Mouse (Mus musculus) limb, embryonic 15.5 days (tissue): ENCODE measurements around the gene 1700022I11Rik. TPM values are rescaled to one million over a fixed set of nuclear protein-coding genes. Genes with fewer than 3 reads are reported as not detected.

ENCODE experiments used
- ATAC-seq: fragments of 200-750 bp; cut with Nextera tagmentation; 2 replicates; pipeline ENCODE4 v1.8.0; 2017; ENCODE audit warnings: low read depth, moderate TSS enrichment; ENCODE audit not compliant: insufficient number of reproducible peaks, low FRiP score, low TSS enrichment
- H3K27ac ChIP-seq: fragments of 300-500 bp; sonication (generic); 2 replicates; pipeline ENCODE4 v1.5.1; 2015; ENCODE audit warnings: moderate library complexity, mild to moderate bottlenecking, inconsistent platforms
- H3K27me3 ChIP-seq: fragments of 300-500 bp; sonication (generic); 2 replicates; pipeline ENCODE4 v1.6.1; 2015; ENCODE audit warnings: inconsistent platforms
- H3K36me3 ChIP-seq: fragments of 300-500 bp; sonication (generic); 2 replicates; pipeline ENCODE4 v1.6.1; 2015; ENCODE audit warnings: inconsistent platforms
- H3K4me1 ChIP-seq: fragments of 300-500 bp; sonication (generic); 2 replicates; pipeline ENCODE4 v1.6.1; 2015; ENCODE audit warnings: inconsistent platforms
- H3K4me2 ChIP-seq: fragments of 300-500 bp; sonication (generic); 2 replicates; pipeline ENCODE4 v1.6.1; 2015; ENCODE audit warnings: mild to moderate bottlenecking, inconsistent platforms
- H3K4me3 ChIP-seq: fragments of 300-500 bp; sonication (generic); 2 replicates; pipeline ENCODE4 v1.5.1; 2015; ENCODE audit warnings: mild to moderate bottlenecking, inconsistent platforms
- H3K9ac ChIP-seq: fragments of 300-500 bp; sonication (generic); 2 replicates; pipeline ENCODE4 v1.6.1; 2015; ENCODE audit warnings: inconsistent platforms
- H3K9me3 ChIP-seq: fragments of 300-500 bp; sonication (generic); 2 replicates; pipeline ENCODE4 v1.6.1; 2016; ENCODE audit warnings: inconsistent platforms
- WGBS: fragments of 180-500 bp; shearing (Covaris S2); methylation state at CpG from one replicate; pipeline ENCODE4 v1.1.7; 2015; 5-methylcytosine and 5-hydroxymethylcytosine counted together
- polyA plus RNA-seq: library from polyadenylated mRNA; unstranded; fragments of >200 nt; fragmentation: Nextera tagmentation; extraction: Ambion mirVana; gene quantifications from 2 replicates; pipeline ENCODE4 v1.2.1, GENCODE M21; 2015

Gene 1700022I11Rik
- polyA plus RNA-seq, 1 experiment from 2014 or later: 0.42 TPM

DNA sequence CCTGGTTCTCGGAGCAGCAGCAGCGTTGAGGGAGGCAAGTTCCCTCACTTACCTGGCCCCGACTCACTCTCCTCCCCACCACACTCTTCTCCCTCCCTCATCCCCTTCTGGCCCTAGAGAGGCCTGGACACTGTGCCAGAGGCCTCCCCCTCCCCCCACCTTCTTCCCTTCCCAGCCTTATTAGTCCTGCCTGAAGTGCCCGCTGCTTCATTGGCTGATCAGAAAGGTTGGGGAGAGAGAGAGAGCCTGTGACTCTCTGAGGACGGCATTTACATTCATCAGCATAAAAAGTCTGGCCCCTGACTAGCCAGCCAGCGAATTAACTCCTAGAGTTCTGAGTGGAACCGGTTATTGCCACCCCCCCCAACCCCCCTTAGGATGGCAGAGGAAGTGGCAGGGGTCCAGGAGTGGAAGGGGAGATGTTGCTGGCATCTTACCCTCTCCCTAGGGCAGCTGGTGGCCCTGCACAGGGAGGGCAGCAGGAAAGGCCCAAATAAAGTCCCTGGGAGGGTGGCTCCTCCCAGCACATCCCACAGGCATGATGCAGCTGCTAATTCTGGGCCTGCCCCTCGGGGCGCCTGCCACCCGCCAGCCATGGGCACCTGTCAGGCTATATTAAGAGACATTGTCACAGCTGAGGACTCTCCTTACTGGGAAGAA is 15.8 kb upstream of the 1700022I11Rik start:
- Histone ChIP-seq H3K9me3 (no peaks in the 10 kb centered on the region), H3K4me3 (no peak overlapping the region), H3K27ac (peak overlapping the region; percentile 40), H3K4me1 (peaks cover 35% of the 10 kb centered on the region), H3K27me3 (no peaks in the 10 kb centered on the region), H3K36me3 (peaks cover 21% of the 10 kb centered on the region), H3K9ac (no peak overlapping the region), H3K4me2 (no peak overlapping the region)
- 21% methylated on average over 10 of the region's 10 CpGs for WGBS
- ATAC-seq: no peak

DNA sequence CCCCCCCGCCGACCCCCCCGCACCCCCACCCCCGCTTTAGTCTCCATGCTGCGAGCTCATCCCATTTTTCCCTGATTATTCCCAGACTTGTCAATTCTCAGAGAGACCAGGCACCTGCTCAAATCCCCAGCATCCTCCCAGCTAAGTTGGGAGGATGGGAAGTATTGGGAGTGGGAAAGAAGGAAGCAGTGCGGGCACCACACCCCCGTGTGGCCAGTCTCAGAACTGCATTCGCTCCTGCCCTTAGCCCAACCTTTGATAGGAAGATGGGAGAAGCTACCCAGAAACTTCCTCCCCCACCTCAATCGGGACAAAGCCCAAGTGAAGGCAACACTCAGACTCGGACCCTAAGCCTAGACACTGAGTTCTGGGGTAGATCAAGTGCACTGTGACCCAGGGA is 15.1 kb upstream of the 1700022I11Rik start:
- H3K27ac ChIP-seq: no peak overlapping the region
- H3K9me3 ChIP-seq: no peaks in the 10 kb centered on the region
- ATAC-seq: no peak
- no peak overlapping the region for H3K4me3 ChIP-seq
- no peak overlapping the region for H3K4me2 ChIP-seq
- H3K36me3 ChIP-seq: peaks cover 21% of the 10 kb centered on the region
- no peaks in the 10 kb centered on the region for H3K27me3 ChIP-seq
- H3K9ac ChIP-seq: no peak overlapping the region
- WGBS: 6% methylated on average over 10 of the region's 10 CpGs
- H3K4me1 ChIP-seq: peaks cover 31% of the 10 kb centered on the region

DNA sequence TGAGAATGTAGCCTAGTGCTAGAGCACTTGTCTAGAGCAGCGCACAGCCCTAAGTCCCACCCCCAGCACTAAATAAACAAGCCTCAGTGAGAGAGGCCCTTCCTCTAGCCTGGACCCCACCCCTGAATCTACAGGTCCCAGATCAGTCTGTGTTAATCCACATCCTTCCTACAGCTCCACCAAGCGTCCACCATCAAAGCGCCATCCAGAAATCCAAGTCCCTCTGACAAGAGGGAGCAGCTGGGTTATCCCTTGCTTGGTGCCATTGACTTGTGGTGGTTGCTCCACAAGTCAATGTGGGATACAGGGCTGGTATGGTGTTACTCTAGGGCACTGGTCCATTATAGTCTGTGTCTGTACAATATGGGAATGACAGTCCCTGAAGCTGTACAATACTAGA is 14.2 kb upstream of the 1700022I11Rik start:
- no peak overlapping the region for H3K4me2 ChIP-seq
- H3K9me3 ChIP-seq: no peaks in the 10 kb centered on the region
- no peak overlapping the region for H3K27ac ChIP-seq
- WGBS: 90% methylated on average over 3 of the region's 3 CpGs
- H3K36me3 ChIP-seq: peaks cover 21% of the 10 kb centered on the region
- no peak for ATAC-seq
- no peak overlapping the region for H3K9ac ChIP-seq
- peaks cover 27% of the 10 kb centered on the region for H3K4me1 ChIP-seq
- H3K4me3 ChIP-seq: no peak overlapping the region
- H3K27me3 ChIP-seq: no peaks in the 10 kb centered on the region

DNA sequence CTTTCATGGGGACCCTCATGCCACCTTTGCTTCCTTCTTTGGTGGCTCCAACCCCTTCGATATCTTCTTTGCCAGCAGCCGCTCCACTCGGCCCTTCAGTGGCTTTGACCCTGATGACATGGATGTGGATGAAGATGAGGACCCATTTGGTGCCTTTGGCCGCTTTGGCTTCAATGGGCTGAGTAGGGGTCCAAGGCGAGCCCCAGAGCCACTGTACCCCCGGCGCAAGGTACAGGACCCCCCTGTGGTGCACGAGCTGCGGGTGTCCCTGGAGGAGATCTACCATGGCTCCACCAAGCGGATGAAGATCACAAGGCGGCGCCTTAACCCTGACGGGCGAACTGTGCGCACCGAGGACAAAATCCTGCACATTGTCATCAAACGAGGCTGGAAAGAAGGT is 12.8 kb upstream of the 1700022I11Rik start:
- Histone ChIP-seq H3K9me3 (no peaks in the 10 kb centered on the region), H3K27ac (no peak overlapping the region), H3K27me3 (no peaks in the 10 kb centered on the region), H3K4me3 (no peak overlapping the region), H3K4me1 (peaks cover 16% of the 10 kb centered on the region), H3K36me3 (peaks cover 21% of the 10 kb centered on the region), H3K9ac (no peak overlapping the region), H3K4me2 (no peak overlapping the region)
- ATAC-seq: no peak
- 92% methylated on average over 17 of the region's 17 CpGs for WGBS

DNA sequence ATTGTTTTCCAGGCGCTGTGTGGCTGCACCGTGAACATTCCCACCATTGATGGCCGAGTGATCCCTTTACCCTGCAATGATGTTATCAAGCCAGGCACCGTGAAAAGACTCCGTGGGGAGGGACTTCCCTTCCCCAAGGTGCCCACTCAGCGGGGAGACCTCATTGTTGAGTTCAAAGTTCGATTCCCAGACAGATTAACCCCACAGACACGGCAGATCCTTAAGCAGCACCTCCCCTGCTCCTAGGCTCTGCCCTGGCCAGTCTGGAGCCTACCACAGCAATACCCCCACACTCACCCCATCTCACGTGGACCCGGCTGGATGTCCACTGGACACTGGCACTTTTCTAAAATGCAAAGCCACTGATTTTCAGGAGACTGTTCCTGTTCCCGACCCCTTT is 12.1 kb upstream of the 1700022I11Rik start:
- ATAC-seq: no peak
- Histone ChIP-seq H3K27me3 (no peaks in the 10 kb centered on the region), H3K4me1 (peaks cover 9% of the 10 kb centered on the region; the same call in 1 of the 2 replicates), H3K9ac (no peak overlapping the region), H3K4me3 (no peak overlapping the region), H3K9me3 (no peaks in the 10 kb centered on the region), H3K36me3 (peaks cover 21% of the 10 kb centered on the region), H3K4me2 (no peak overlapping the region), H3K27ac (no peak overlapping the region)
- WGBS: 89% methylated on average over 11 of the region's 11 CpGs

DNA sequence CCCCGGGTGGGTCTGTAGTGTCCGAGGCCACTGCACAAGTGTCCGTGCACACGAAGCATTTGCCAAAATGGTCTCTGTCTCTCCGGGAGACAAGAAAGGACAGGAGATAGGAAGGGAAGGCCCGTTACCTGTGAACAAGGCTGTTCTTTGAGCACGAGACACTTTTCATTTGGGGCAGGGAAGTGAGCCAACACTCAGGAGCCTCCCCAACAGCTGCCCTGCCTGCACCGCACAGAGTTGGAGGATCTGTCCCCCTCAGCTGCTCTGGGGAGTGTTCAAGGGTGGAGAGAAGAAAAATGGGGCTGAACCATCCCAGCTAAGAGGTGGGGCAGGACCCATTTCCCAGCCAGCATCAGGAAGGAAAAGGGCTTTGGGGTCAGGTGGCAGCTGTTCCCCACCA is 11.4 kb upstream of the 1700022I11Rik start:
- 87% methylated on average over 8 of the region's 8 CpGs for WGBS
- Histone ChIP-seq H3K27me3 (no peaks in the 10 kb centered on the region), H3K4me1 (peaks cover 9% of the 10 kb centered on the region; the same call in 1 of the 2 replicates), H3K4me3 (no peak overlapping the region), H3K36me3 (peaks cover 21% of the 10 kb centered on the region), H3K27ac (no peak overlapping the region), H3K9ac (no peak overlapping the region), H3K9me3 (no peaks in the 10 kb centered on the region), H3K4me2 (no peak overlapping the region)
- no peak for ATAC-seq

DNA sequence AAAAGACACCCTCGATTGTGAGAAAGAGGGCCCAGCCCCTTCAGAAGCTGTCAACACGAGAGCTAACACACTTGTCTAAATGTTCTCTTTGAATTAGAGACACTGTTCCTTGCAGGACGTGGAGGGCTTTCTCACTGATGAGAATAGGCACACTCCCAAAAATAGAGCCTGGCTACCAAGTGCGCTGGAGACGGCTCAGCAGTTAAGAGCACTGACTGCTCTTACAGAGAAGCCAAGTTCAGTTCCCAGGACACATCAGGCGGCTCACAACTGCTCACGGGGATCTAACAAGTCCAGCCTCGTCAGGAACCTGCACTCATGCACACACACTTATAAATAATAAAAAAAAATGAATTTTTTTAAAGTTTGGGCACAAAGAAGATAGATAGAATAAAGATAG is 10.5 kb upstream of the 1700022I11Rik start:
- H3K4me2 ChIP-seq: no peak overlapping the region
- H3K36me3 ChIP-seq: peaks cover 21% of the 10 kb centered on the region
- no peak for ATAC-seq
- H3K4me3 ChIP-seq: no peak overlapping the region
- WGBS: 64% methylated on average over 8 of the region's 8 CpGs
- H3K9ac ChIP-seq: no peak overlapping the region
- 0 out of 2 replicates have a peak, but pooled peaks cover under 1% of the 10 kb centered on the region for H3K4me1 ChIP-seq
- no peak overlapping the region for H3K27ac ChIP-seq
- H3K27me3 ChIP-seq: no peaks in the 10 kb centered on the region
- H3K9me3 ChIP-seq: no peaks in the 10 kb centered on the region

DNA sequence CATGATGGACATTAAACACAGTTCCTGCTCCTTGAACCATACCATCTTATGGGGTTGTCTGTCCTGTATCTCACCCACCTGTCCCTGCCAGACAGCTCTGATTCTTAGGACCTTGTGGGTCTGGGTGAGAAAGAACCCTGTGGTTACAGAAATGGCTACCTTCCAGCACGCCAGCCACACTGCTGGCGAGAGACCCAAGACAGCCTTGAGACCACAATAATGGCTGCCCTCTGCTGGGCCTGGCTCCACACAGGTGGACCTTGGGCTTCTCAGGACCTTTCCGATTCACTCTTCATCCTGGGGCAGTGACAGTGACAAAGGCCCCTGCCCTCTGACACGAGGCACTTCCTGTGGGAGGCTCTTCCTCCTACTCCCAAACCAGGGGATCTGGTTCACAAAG is 10.0 kb upstream of the 1700022I11Rik start:
- no peaks in the 10 kb centered on the region for H3K9me3 ChIP-seq
- H3K27ac ChIP-seq: no peak overlapping the region
- no peak overlapping the region for H3K9ac ChIP-seq
- no peak overlapping the region for H3K4me3 ChIP-seq
- H3K36me3 ChIP-seq: peaks cover 21% of the 10 kb centered on the region
- no peak for ATAC-seq
- WGBS: 73% methylated on average over 4 of the region's 4 CpGs
- no peak overlapping the region for H3K4me2 ChIP-seq
- H3K27me3 ChIP-seq: no peaks in the 10 kb centered on the region
- H3K4me1 ChIP-seq: no peaks in the 10 kb centered on the region

DNA sequence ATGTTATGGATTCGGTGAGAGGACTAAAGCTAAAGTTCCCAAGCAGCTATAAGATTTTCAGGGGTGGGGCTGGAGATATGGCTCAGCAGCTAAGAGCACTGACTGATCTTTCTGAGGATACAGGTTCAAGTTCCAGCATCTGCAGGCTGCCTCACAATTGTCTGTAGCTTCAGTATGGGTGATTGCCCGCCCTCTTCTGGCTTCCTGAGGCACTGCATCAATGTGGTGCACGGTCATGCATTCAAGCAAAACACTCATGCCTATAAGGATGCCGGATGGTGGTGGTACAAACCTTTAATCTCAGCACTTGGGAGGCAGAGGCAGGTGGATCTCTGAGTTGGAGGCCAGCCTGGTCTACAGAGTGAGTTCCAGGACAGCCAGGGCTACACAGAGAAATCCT is 7.8 kb upstream of the 1700022I11Rik start:
- Histone ChIP-seq H3K36me3 (peaks cover 13% of the 10 kb centered on the region), H3K9ac (no peak overlapping the region), H3K27me3 (no peaks in the 10 kb centered on the region), H3K4me3 (no peak overlapping the region), H3K4me2 (no peak overlapping the region), H3K9me3 (no peaks in the 10 kb centered on the region), H3K4me1 (no peaks in the 10 kb centered on the region; the same call in 1 of the 2 replicates), H3K27ac (no peak overlapping the region)
- ATAC-seq: no peak
- WGBS: 37% methylated on average over 4 of the region's 4 CpGs

DNA sequence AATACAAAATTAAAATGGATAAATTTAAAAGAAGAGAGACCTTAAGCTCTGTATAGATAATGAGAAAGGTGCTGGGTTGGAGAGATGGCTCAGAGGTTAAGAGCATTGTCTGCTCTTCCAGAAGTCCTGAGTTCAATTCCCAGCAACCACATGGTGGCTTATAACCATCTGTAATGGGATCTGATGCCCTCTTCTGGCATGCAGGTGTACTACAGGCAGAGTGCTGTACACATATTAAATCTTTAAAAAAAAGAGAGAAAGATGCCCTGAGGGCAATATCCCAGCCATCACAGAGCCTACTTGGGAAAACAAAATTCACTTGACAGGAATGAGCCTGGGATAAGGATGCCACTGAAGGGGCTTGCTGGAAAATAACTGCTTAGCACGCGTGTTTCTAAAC is 5.9 kb upstream of the 1700022I11Rik start:
- Histone ChIP-seq H3K4me1 (no peaks in the 10 kb centered on the region; the same call in 1 of the 2 replicates), H3K9me3 (no peaks in the 10 kb centered on the region), H3K36me3 (no peaks in the 10 kb centered on the region), H3K4me3 (no peak overlapping the region), H3K27me3 (no peaks in the 10 kb centered on the region), H3K9ac (no peak overlapping the region), H3K27ac (no peak overlapping the region), H3K4me2 (no peak overlapping the region)
- ATAC-seq: no peak
- WGBS: 87% methylated on average over 2 of the region's 2 CpGs

DNA sequence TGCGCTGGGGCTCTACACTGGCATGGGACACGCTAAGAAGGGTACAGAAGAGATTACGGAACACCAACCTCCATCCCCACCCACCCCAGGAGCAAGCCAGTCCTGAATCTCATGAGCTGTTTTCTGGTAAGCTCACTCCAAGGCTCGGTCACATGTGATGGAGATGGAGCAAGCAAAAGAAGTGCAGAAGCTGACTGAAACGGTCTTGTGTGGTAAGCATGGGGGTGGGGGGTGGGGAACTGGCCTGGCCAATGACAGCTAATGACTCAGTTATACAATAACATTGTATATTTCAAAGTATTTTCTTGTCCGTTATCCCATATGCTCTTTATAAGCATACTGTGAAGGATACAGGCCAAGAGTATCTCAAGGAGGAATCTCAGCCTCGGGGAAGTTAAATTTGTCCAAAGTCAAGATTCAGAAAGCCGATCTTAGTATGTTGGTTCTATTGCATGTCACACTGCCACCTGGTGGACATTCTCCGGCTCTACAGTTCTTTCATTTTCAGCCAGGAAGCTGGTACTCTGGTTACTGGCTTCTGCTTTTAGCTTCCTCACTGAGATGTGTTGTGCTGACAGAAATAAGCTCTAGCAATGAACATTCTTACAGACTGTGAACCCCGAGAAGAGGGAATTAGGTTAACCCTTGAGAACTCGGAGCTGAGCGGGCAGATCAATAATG is 4.2 kb upstream of the 1700022I11Rik start:
- no peaks in the 10 kb centered on the region for H3K9me3 ChIP-seq
- ATAC-seq: no peak
- H3K4me1 ChIP-seq: no peaks in the 10 kb centered on the region; the same call in 1 of the 2 replicates
- no peak overlapping the region for H3K4me3 ChIP-seq
- H3K4me2 ChIP-seq: no peak overlapping the region
- 18% methylated on average over 12 of the region's 12 CpGs for WGBS
- H3K36me3 ChIP-seq: no peaks in the 10 kb centered on the region
- no peak overlapping the region for H3K27ac ChIP-seq
- H3K9ac ChIP-seq: no peak overlapping the region
- H3K27me3 ChIP-seq: no peaks in the 10 kb centered on the region

DNA sequence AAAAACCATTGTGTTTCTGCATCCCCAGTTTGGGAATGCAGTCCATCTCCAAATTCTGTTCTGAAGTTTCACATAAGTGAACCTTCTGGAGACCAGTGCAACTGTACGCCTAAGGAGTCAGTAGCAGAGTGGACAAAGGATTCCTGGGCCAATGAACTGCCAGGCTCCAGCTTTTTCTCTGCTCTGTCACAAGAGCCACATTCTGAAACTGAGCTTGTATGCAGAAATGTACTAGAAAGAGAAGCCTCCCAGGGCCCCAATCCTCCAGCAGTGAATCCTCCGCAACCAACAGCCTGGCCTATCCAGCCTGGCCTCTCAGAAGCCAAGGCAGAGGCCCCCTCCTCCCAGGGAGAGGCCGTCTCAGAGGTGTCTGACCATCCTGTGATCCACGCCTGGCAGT is 3.5 kb downstream of the 1700022I11Rik start:
- no peaks in the 10 kb centered on the region for H3K4me1 ChIP-seq
- no peak for ATAC-seq
- no peaks in the 10 kb centered on the region for H3K9me3 ChIP-seq
- H3K4me3 ChIP-seq: no peak overlapping the region
- H3K36me3 ChIP-seq: peaks cover 6% of the 10 kb centered on the region
- H3K27ac ChIP-seq: no peak overlapping the region
- H3K4me2 ChIP-seq: no peak overlapping the region
- no peaks in the 10 kb centered on the region for H3K27me3 ChIP-seq
- no peak overlapping the region for H3K9ac ChIP-seq
- WGBS: 59% methylated on average over 4 of the region's 4 CpGs
